Mouse (Mus musculus) hematopoietic stem cell, adult 5-6 weeks (primary cell): Measurements from ENCODE around the gene Aldh1a2. TPM values are rescaled to one million over a fixed set of nuclear protein-coding genes. Genes with fewer than 3 reads are reported as not detected.

Experiments
- ATAC-seq, 2 experiments: fragments of 125-278 bp in 1 of 2; replicated peaks in 1 of 2; 2 replicates each; pipeline ENCODE4 v1.8.0; 2016 to 2017; ENCODE audit warnings: inconsistent platforms in 2 of 2, mild to moderate bottlenecking in 2 of 2, moderate number of reproducible peaks in 2 of 2, low read depth in 1 of 2, moderate TSS enrichment in 1 of 2; ENCODE audit not compliant: low FRiP score in 2 of 2, poor library complexity in 2 of 2, severe bottlenecking in 2 of 2, insufficient read depth in 1 of 2, low TSS enrichment in 1 of 2
- total RNA-seq: library from RNA; stranded (forward); fragments of 172-1452, 232-1000 nt; gene quantifications from 2 replicates; pipeline ENCODE4 v1.2.3, GENCODE M21; 2017

Aldh1a2 gene
- total RNA-seq, 1 experiment from 2014 or later = 1.2 TPM

DNA sequence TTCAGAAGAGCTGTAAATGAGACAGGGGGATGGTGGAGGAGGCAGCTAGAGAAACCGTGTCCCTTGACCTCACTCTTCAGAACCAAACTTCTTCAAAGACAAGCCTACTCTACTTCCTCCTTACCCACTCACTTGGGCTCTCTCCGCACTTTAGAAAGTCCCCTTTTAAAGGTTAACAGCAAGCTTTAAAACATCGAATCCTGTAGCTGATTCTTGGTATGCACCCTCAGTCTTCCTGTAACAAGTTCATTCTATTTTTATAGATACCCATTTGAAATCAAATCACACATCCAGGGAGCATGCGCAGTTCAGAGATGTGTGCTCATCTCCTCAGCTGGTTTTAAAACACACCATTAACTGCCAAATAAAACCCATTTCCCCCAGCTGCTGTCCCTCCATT, 13.3 kb upstream of the Aldh1a2 start:
- no peak for ATAC-seq

DNA sequence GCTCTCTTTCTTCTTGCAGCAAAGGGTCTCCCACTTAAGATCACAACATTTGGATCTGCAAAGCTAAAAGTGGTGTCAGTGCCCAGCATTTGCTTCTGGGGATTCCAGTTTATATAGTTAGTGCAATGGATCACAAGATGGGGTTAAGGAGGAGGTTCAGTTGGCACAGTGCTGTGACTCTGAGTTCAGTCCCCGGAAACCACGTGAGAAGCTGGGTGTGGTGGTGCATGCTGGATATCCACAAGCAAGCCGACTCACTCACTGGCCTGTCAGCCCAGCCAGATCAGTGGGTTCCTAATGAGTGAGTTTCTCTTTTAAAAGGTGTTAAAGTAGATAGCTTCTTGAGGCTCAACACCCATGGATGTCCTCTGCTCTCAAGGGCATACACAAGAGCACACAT, 6.3 kb upstream of the Aldh1a2 start:
- ATAC-seq = no peak

DNA sequence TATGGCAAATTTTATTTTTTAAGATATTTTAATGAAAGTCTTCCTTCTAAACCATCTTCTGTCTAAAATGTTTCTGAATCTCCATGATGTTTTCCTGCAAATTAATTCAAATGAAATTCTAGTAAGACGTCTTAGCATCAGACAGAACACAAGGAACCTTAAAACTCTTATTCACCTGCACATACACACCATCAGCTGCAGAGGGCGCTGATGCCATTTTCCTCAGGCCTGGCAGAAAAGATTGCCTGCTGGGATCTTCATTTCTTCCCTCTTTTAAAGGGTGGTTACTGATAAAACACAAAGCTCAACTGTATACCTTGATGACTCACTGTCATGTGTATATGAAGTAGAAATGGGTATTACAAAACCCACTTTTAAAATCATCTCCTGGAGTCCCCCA, 4.7 kb upstream of the Aldh1a2 start:
- ATAC-seq = no peak

DNA sequence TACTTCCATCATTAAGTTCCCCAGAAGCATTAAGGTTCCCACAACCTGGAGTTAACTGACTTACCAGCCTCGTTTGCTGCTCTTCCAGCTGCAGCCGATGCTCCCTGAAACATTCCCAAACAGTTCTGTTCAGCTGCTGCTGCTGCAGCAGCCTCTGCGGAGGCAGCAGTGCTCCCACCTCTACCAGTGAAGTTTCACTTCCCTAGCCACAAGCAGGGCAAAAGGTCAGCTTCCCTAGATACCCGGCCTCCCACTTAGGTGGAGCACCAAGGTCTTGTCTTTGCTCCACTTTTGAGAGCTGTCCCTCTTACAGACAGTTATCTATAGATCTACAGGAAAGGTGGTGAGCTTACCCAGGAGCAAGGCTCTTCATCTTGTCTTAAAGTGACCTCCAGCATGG, 2.0 kb upstream of the Aldh1a2 start:
- 0 out of 4 replicates have a peak, but pooled peaks of 1 of the 2 experiments have one; percentile 19 for ATAC-seq

DNA sequence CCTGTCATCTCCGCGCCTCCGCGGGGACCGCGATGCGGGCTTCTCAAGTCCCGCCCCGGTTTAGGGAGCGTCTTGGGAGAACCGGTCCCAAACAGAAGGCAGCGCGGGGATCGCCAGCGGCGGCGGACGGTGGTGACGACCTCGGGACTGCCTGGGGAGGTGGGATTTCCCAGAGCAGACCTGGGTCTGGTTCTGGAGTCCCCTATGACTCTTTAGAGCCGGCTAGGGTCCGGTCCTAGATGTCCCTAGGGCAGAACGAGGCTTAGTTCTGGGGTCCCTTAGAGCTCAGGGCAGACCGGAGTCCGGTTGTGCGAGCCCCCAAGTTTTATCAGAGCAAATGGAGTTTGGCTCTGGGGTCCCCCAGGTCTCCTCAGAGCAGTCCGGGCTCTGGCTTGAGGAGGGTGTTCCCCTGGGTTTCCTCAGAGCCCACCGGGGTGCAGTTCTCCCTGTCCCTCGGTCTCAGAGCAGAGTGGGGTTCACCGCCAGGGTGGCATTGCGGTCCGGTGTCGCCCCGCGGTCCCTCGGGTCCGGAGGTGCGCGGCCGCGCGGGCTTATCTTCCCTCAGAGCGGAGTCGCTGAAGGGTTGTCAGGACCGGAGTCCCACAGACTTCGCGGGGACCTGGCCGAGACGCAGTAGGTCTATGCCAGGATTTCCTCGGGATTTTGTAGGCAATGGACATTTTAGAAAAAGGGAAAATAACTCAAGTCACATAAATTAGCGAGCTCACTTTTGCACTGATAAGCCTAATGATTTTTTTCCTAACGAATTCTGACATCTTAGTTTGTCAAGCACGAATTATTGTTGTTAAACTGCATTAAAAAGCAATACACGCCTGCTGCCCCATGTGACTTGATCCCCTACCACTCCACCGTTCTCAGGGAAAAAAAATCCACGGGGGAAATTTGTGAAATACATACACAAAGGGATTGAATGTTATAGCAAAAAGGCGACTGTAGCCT, 727 bp downstream of the Aldh1a2 start:
- 0 out of 4 replicates have a peak, but pooled peaks have one; percentile 7 to 9 for ATAC-seq

DNA sequence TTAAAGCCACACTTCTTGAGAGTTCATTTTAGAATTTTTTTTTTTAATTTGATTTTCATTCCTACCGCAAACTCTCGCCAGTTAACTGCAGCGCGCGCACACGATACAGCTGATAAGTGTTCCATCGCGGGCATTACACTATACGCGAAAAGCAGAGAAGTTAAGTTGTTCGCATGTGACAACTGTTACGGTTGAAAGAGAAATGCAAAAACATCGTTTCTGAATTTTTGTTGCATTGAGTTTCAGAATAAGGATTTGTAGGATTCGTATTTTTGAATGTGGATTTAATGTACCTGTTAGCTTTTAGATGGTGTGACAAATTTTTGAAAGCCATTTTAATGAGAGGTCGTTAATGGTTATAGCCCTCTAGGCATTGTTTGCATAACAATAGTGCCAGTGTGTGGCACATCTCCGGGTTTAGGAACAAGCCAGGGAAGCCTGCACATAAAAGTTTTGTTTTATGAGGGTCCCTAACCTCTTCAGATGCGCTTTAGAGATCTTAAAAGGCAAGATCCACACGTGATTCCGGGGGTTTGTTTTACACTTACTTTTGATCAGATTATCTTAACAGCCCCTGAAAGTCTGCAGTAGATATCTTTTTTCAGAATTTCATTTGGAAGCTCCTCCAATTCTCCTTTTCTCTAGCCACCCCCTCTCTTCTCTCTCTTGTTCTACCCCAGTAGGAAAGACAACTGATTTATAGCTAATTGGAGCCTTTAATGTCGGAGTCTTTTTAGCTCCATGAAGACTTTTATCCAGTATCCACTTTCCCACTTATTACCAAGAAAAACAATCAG, 1.6 kb downstream of the Aldh1a2 start:
- no peak for ATAC-seq

DNA sequence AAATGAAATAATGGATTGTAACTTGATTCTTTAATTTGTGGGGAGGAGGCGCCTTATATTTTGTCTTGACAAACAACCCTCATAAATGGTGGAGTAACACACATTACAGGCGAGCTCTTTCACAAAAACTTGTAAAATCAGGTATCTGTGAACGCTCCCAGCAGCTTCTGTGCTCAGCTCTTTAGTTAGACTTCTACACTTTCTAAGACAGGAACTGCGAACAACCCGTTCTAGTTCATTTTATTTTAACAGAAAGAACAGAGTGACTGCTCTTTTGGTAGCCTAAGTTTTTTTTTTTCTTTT, 2.2 kb downstream of the Aldh1a2 start:
- ATAC-seq = no peak

DNA sequence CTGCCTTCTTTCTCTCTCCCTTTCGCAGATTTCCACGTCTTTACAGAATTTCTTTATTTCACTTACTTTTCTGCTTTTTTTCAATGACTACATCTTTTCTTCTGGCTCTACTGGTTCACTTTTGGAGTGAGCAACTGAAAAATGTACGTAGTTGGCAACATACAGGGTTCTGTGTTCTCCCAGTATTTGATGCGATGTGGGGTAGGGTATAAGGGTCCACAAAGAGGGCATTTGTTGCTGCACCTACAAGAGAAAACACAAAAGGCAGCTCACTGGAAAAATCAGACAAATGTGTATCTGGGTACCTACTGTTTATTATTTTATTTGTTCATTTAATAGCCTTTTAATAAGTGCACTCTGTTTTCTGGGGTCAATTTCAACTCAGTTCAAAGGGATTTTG, 3.6 kb downstream of the Aldh1a2 start:
- ATAC-seq = no peak

DNA sequence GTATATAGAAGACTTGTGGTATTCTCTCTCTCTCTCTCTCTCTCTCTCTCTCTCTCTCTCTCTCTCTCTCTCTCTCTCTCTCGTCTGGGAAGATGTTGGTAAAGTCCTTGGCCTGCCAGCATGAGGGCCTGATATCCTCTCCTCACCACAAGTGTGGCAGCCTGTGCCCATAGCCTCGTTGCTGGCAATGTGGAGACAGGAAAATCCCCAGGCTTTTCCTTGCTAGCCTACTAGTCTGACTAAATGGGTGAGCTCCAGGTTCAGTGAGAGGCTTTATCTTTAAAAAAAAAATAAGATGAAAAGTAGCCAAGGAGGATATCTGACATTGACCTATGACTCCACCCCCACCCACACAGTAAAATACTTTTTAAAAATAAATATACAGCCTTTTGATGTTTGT, 4.8 kb downstream of the Aldh1a2 start:
- no peak for ATAC-seq

DNA sequence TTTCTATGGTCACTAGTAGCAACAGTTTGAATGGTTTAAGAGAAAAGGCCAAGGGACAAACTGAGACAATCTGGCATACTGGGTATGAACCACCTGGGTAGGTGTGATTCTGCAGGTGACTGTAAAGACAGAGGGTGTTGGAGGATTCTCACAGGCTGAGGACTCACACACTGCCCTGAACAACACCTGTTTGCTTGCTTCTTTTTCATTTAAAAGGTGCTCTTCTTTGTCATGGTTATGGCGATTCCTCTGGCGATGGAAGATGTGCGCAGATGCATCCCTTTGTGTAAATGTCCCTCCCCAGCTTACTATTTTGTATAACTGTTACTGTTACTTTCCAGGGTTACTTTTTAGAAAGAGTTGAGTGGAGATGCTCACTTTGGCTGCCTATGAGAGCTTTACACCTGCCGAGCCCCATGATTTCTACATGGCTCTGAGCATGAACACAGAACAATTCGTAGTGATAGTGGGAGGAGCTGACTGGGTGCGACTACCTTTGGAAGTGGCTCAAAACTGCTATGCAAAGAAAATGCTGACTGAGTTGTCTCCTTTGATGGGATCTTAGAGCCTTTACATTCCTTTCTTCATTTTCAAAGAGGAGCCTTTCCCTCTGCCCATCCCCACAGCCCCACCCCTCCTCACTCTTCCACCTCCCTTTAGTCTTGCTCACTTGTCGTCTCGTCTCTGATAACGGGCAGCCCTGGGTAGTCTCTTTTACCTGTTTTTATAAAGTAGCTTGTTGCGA, 11.8 kb downstream of the Aldh1a2 start:
- no peak for ATAC-seq

DNA sequence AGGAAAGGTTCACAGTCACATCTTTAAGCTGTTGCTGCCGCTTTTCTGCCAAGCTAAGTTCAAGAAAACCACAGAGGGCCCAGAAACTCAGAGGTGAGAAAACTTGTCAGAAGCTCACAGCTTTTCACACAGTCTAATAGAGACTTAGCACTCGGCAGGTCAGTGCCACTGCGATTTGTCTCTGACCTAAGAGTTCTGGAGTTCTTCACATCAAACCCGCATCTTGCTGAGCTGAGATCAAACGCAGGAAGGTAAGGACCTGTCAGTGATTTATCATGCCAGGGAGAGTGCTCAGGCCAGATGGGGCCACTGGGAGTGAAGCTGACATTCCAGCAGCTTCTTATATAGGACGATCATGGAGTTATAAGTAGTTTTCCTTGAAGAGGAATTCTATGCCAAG, 14.4 kb downstream of the Aldh1a2 start:
- no peak for ATAC-seq

DNA sequence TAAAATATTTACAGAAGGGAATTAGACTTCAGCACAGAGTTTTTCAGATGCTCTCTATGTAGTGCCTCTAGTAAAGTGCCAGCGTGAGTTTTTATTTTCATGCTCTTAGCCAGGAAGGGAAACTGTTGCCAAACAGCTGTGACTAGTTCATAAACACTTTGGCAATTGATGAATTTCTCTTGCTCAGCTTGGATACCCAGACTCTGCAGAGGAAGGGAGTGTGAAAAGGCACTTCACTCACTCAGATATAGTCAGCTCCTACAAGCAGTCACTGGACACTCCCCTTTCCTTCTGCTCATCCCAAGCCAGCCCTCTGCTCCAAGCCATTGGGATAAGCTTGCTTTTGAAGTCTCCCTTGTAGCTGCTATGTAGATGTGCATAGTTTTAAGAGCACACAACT, 21.0 kb downstream of the Aldh1a2 start:
- no peak for ATAC-seq

DNA sequence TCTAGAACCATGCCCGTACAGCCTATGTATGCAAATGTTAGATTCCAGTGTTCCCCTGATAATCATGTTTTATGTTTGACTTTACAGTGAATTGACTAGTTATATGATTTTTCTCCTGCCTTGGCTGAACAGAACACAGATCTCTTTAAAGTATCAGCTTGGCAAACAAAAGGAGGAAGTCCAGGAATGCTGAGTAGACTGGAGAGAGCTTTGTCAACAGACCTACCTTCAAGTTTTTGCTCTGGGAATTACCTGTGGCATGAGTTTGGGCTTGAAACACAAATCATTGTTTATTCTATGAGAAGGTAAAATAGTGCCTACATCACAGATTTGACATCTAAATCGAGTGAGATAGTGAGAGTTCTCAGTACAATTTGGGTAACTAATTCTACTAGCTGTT, 24.3 kb downstream of the Aldh1a2 start:
- no peak for ATAC-seq

DNA sequence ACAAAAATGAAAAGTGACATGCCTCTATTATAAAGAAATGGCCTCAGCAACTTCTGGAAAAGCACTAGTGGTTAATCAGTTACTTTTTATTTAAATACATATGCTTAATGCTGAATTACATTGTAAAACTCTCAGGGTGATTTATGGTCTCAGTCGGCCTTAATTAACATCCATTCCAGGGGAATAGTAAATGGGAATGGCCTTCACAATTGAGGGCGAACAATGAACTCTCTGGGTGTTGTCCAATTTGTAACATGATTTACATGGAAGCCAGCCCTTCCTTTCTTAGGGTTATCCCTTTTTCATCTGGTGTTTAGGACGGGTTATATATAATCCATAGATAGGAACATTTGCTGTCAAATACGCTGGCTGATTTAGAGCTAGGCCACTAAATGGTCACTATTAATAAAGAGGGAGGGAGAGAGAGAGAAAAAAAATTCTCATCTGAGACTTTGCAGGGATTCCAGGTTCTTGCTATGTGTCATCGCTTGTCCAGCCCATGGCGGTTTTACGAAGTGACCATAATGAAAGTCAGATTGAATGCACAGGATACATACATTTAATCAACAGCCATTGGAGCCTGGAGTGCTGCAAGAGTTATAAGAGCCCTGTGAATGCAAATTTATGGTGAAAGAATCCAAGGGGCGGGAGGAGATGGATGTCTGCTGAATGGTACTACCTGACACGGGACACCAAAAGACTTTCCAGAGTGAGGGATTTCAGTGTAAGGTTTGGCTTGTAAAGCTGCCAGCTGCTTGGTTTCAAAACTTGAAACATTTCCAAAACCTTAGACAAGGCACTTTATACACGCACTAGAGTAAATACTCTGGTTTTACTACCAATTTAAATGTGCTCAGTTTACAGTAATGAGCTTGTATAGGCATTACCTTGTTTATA, 26.2 kb downstream of the Aldh1a2 start:
- no peak for ATAC-seq

DNA sequence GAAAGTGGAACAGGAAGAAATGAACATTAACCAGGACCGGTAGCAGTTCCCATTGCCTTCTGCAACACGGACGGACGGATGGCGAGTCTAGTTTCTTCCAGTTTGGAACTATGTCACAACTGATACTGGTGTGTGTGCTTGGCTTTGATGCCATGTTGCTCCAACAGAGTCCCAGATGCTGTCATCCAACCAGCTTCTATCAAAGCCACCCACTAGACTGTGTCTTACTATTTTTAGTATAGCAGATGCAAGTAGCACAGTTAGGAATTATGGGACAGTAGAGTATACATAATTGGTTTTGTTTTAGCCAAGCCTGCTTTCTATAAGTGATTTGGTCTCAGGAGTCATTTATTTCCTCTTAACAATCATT, 26.8 kb downstream of the Aldh1a2 start:
- no peak for ATAC-seq

DNA sequence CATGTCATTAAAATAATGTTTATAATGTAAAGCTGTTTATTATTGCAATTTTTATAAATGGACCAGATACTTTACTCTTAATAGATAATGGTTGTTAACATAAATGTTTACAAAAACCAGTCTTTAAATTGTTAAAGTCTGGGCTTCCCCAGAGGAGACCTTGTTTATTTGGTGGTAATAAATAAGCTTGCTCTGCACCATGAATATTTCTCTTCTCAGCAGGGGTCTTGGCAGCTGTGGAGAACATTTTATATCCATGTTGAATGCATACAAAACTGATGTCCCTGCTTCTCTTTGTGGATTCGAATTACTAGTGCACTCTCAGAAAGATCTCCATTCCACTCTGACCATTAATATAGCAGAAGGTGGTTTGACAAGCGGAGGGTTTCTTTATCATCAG, 38.8 kb downstream of the Aldh1a2 start:
- no peak for ATAC-seq

DNA sequence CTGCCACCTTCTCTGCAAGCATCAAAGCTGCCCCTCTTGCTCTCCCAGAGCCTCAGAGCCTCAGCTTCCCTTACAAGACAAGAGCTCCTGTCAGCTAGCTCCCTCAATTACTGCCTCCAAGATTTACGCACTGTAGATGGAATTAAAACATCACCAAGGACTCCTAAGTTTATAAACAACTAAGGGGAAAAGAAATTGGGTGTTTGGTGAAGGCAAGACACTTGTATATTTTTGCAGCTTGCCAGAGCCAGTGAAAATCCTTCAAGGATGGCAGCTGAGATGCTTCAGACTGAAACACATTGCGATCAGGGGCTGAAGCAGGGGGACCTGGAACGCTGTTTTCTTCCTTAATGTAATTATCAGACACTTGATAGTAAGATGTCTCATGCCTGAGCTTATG, 47.1 kb downstream of the Aldh1a2 start:
- ATAC-seq = no peak
